Mouse (Mus musculus) left cerebral cortex, adult 2 months (tissue): ENCODE results near the gene Emc8. TPM values are rescaled to one million over a fixed set of nuclear protein-coding genes. Genes with fewer than 3 reads are reported as not detected.
A peak's percentile ranks its signal among the peaks of the same experiment; 100 is the strongest.

ENCODE experiments used
- DNase-seq, 2 experiments: peaks; one replicate each; pipeline ENCODE4 v3.0.0; 2021 to 2022; ENCODE audit warnings: low spot score in 2 of 2, mixed read lengths in 1 of 2; ENCODE audit errors: extremely low spot score in 1 of 2
- H3K27ac ChIP-seq: fragments of 200-600 bp; 2 replicates; pipeline ENCODE4 v1.8.1; 2022
- H3K4me3 ChIP-seq: fragments of 200-600 bp; 2 replicates; pipeline ENCODE4 v1.8.1; 2022
- CTCF ChIP-seq: fragments of 200-600 bp; IDR thresholded peaks from 2 replicates; pipeline ENCODE4 v1.8.1; 2022; ENCODE audit warnings: antibody characterized with exemption, mild to moderate bottlenecking, moderate library complexity
- intact Hi-C: fragments of 180-260 bp; cut with DNase I; formaldehyde crosslinking; loops from one replicate; pipeline ENCODE4 v1.15.1; 2025
- total RNA-seq, 2 experiments: library from RNA; stranded (reverse); gene quantifications; 2 replicates each; pipeline ENCODE4 v1.2.3; 2021

Gene Emc8
- total RNA-seq, 2 experiments from 2014 or later: 68.1 to 81.2 TPM

DNA sequence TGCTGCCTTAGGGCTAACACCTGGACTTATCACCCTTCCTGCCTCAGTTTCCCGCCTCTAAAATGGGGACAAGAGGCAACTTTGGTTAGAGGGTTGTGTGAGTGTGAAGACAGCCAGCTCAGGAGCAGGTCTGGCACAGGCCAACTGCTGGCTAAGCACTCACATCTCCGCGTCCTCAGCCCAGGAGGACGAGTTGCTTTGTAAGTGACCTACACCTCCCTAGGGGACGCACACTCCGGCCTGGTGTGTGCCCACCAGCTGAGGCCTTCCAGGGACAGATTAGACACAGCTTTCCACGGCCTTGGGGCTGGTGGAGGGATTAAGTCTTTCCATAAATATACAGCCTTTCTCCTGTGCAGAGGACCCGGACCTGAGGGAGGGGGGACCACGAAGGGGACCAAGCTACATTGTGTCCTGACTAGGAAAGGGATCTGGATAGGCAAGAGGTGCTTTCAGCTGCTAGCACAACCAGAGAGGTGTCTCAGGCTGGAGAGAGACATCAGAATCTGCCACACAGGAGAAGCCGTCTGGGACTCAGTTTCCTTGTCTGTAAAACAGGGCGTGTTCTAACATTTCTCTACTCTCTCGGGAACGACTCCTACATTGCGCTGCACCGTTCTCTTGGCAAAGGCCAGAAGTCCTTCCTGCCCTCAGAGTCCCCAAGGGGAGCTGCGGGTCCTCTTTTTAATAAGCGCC lies 35.3 kb downstream of the Emc8 start:
- intact Hi-C loops: no loop called here
- TF ChIP-seq CTCF: no peak
- no peak for DNase-seq
- Histone ChIP-seq H3K4me3 (peak overlapping the region; percentile 64), H3K27ac (peak overlapping the region; percentile 28; the same call in 1 of the 2 replicates)

DNA sequence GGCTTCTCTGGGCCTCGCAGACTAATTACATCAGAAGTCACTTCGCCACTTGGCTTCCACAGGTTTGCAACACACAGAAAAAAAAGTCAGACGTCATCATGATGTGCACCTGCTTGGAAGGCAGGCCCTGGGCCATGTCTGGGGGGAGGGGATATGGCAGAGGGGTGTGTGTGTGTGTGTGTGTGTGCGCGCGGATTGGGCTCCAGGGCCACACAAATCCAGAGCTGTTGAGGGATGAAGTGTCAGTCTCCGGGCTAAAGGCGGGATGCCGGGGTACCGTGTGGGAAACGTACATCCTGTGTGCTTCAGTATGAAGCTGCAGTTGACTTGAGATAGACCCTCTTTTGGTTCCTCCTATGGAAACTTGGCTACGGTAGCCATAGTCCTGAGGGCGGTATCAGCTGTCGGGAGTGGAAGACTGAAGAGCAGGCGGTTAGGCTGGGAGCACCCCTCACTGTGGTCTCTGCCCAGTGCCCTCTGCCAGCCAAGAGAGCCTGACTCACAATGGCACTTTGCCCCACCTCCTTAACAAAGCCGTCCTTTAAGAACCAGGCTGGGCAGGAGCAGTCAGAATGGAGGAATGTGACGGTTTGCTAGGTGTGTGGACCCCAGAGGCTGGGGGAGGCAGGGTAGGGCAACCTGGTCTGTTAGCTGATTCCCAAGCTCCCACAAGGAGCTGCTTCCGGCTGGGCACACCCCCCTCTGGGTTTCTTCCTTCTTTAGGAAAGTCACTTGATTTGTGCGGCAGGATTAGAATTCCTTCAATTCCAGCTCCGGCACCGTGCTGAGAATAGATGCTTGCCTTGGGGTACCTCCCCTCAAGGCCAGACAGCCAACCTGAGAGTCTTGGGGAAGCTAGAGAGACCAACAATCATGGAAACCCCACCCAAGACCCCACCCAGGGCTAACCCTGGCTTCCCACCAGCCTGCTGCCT lies 36.7 kb downstream of the Emc8 start:
- TF ChIP-seq CTCF: no peak
- intact Hi-C loops: no loop called here
- DNase-seq: peak in 1 of 2 experiments; percentile 36
- Histone ChIP-seq H3K4me3 (no peak overlapping the region), H3K27ac (peak overlapping the region; percentile 11; the same call in 1 of the 2 replicates)

GRCm38 (mm10) chr8:120630848-120631247 lies 37.5 kb downstream of the Emc8 start:
- intact Hi-C loops: no loop called here
- Histone ChIP-seq H3K27ac (0 out of 2 replicates have a peak overlapping the region, but pooled peaks have one; percentile 11), H3K4me3 (no peak overlapping the region)
- no peak for TF ChIP-seq CTCF
- DNase-seq: no peak

- no peak for DNase-seq
- Histone ChIP-seq H3K27ac (no peak overlapping the region), H3K4me3 (no peak overlapping the region)
- TF ChIP-seq CTCF: no peak
- intact Hi-C loops: no loop called here
Measured at GRCm38 (mm10) chr8:120630031-120630430, 38.3 kb downstream of the Emc8 start.

GRCm38 (mm10) chr8:120627298-120627697 lies 41.1 kb downstream of the Emc8 start:
- Histone ChIP-seq H3K4me3 (no peak overlapping the region), H3K27ac (no peak overlapping the region)
- TF ChIP-seq CTCF: no peak
- no peak for DNase-seq
- intact Hi-C loops: no loop called here

GRCm38 (mm10) chr8:120626461-120626860 lies 41.9 kb downstream of the Emc8 start:
- Histone ChIP-seq H3K4me3 (no peak overlapping the region), H3K27ac (no peak overlapping the region)
- TF ChIP-seq CTCF: no peak
- intact Hi-C loops: no loop called here
- no peak for DNase-seq

DNA sequence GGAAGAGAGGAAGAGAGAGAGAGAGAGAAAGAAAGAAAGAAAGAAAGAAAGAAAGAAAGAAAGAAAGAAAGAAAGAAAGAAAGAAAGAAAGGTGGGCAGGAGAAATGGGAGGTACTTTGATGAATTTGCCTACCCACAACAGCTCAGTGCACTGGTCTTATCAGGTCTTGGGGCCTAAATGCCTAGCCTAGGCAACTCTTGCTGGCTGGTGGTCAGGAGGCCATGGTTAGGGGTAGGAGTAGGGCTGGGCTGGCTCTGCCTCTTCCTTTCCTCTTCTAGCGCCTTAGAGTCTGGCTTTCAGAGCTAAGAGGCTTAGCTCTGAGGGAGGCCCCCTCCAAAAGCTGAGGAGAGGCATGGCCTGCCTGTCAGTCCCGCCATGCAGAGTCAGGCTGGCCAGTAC lies 44.8 kb downstream of the Emc8 start:
- TF ChIP-seq CTCF: no peak
- intact Hi-C loops: no loop called here
- DNase-seq: no peak
- no peak overlapping the region for H3K4me3 ChIP-seq
- no peak overlapping the region for H3K27ac ChIP-seq

DNA sequence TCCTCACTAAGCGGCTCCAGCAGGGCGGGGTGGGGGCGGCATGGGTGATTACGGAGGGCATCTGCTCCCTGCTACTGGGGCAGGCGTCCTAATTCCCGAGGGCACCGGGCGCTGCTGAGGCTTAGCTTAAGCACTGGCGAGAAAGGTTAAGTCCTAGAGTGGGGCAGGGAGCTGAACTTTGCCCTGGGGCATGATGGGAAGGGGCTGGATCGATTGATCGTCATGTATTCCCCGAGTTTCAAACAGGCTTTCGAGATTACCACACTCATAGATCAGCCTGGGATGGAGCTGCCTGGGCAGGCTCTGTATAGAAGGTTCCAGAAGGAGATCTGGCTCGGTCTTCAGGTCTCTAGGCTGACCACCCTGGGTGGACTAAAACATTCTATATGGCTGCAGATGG lies 46.2 kb downstream of the Emc8 start:
- no peak overlapping the region for H3K27ac ChIP-seq
- TF ChIP-seq CTCF: no peak

DNA sequence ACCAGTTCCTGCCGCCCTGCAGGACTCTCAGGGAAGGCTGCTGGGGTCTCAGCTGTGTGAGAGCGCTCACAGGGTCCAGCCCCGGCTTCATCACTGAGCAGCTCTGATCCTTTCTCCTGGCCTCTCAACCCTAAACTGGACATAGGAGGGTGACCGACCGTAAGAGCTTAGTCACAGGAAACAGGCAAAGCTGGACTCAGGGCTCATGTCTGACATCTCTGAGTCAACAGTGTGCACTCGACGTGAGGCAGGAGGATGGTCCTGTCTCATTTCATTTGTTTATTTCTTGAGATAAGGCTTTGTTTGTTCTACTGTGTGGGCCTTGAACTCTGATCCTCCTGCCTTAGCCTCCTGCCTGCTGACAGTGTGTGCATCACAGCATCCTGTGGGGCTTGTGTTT lies 47.9 kb downstream of the Emc8 start:
- no peak for TF ChIP-seq CTCF

More for the DNA sequence above, 46.2 kb downstream of the Emc8 start:
- no peak overlapping the region for H3K4me3 ChIP-seq
- intact Hi-C loops: no loop called here
- no peak for DNase-seq

GRCm38 (mm10) chr8:120619235-120620180 lies 48.9 kb downstream of the Emc8 start:
- DNase-seq: peak; percentile 21 to 36
- H3K4me3 ChIP-seq: no peak overlapping the region
- TF ChIP-seq CTCF: no peak
- peak overlapping the region; percentile 87 for H3K27ac ChIP-seq
- intact Hi-C loops: loop anchor here (1.0 kb wide), 1 partner anchor 25 kb away; no protein-coding TSS in a partner anchor

More for the DNA sequence above, 47.9 kb downstream of the Emc8 start:
- H3K4me3 ChIP-seq: no peak overlapping the region
- intact Hi-C loops: loop anchor here (1.0 kb wide), 1 partner anchor 24 kb away; no protein-coding TSS in a partner anchor
- DNase-seq: no peak
- H3K27ac ChIP-seq: peak overlapping the region; percentile 87

DNA sequence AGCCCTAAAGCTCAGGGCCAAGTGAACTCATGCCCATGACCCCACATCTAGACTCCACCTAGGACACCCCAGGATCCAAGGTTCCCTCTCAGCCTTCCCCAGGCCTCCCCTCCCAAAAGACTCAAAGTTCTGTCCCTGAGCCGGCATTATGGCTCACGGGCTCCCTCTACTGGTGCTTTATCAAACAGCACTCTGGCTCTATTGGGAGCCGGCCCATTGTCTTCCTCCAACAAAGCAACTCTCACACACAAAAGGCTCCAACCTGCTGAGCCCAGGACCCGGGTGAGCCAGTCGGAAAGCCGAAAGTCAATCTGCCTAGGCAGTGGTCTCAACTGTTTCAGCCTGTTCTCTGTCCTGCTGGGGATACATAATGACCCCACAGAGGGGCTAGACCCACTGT lies 50.3 kb downstream of the Emc8 start:
- intact Hi-C loops: no loop called here

More for the DNA sequence above, 50.3 kb downstream of the Emc8 start:
- peak overlapping the region; percentile 72 for H3K27ac ChIP-seq
- H3K4me3 ChIP-seq: no peak overlapping the region
- peak; percentile 57 to 75 for DNase-seq
- TF ChIP-seq CTCF: peak; percentile 93
